24 mouse cellular contexts compared by ENCODE assay signal in genomic region chr10:95471186-95471585, GRCm38 (mm10). TPM values are rescaled to one million over a fixed set of nuclear protein-coding genes. Genes with fewer than 3 reads are reported as not detected.
DNase-seq lines count a peak whose midpoint lies in the region; ATAC-seq and TF ChIP-seq lines count a peak whose summit lies in the region.
"Had no signal": no experiment of that assay in that cellular context is flagged by ENCODE, and none has a peak within 500 bp of the region (broad histone marks: within the 10 kb centered on the region; RNA-seq: fewer than 3 reads in every experiment).

No protein-coding gene starts in this region.

- POLR2A ChIA-PET in Patski (lab: Charles Lee) = no interaction called here

- no peak overlapping the region for H3K4me3 ChIP-seq in heart, embryonic 12.5 days
- no peak overlapping the region for H3K4me3 ChIP-seq in midbrain, embryonic 13.5 days (replicated peaks)
- no peak overlapping the region for H3K4me3 ChIP-seq in midbrain, embryonic 16.5 days (ENCODE audit: low read depth, low read length)
- no peak overlapping the region for H3K4me3 ChIP-seq in lung, adult 2 months (replicated peaks; ENCODE audit: extremely low read depth, low read depth, low read length)
- H3K4me3 ChIP-seq: embryonic facial prominence, embryonic 13.5 days; embryonic facial prominence, embryonic 15.5 days; erythroblast, embryonic 14.5 days; forebrain, embryonic 10.5 days; forebrain, embryonic 12.5 days had no signal

- no peak for TF ChIP-seq POLR2A in lung, adult 2 months (IDR thresholded peaks at IDR 0.05; ENCODE audit: borderline replicate concordance, extremely low read depth, low read depth, low read length)

- CTCF ChIA-PET in Patski (lab: Charles Lee) = interaction anchor here (0.8 to 9.0 kb wide), 3 partner anchors 10 to 479 kb away, joined by 3 to 87 read pairs (median 3); no protein-coding TSS in a partner anchor

- DNase-seq in heart, adult 11 months = peak; percentile 29
- DNase-seq in 416B (ENCODE audit: low read depth) = peak; percentile 83
- DNase-seq in Patski (ENCODE audit: low read depth, low spot score) = peak; percentile 71
- DNase-seq in lung, adult 2 months = no peak
- DNase-seq: adrenal gland, adult 8-10 months; adrenal gland, postnatal 14 days; adrenal gland, postnatal 36 days; cerebellum, adult 11 months; cerebellum, adult 18-20 months; cerebellum, adult 8-10 months; cerebellum, adult 9-11 months; cerebellum, postnatal 14 days; cerebellum, postnatal 36 days; embryo, embryonic 11 days had no signal

- no peaks in the 10 kb centered on the region for H3K27me3 ChIP-seq in heart, embryonic 12.5 days (replicated peaks)
- no peaks in the 10 kb centered on the region for H3K27me3 ChIP-seq in Patski
- no peaks in the 10 kb centered on the region for H3K27me3 ChIP-seq in midbrain, embryonic 13.5 days
- no peaks in the 10 kb centered on the region for H3K27me3 ChIP-seq in midbrain, embryonic 16.5 days (ENCODE audit: control insufficient read depth, insufficient read depth, low read depth, low read length)
- H3K27me3 ChIP-seq: embryonic facial prominence, embryonic 13.5 days; embryonic facial prominence, embryonic 15.5 days; forebrain, embryonic 12.5 days had no signal

- TF ChIP-seq CTCF in Patski (IDR thresholded peaks at IDR 0.05) = no peak
- TF ChIP-seq CTCF in lung, adult 2 months (IDR thresholded peaks at IDR 0.05; ENCODE audit: insufficient read depth, low read length) = no peak

- H3K4me1 ChIP-seq in heart, embryonic 12.5 days (replicated peaks) = 0 out of 2 replicates have a peak, but pooled peaks cover 3% of the 10 kb centered on the region
- no peaks in the 10 kb centered on the region for H3K4me1 ChIP-seq in midbrain, embryonic 13.5 days (replicated peaks)
- 0 out of 2 replicates have a peak, but pooled peaks cover 2% of the 10 kb centered on the region for H3K4me1 ChIP-seq in midbrain, embryonic 16.5 days (ENCODE audit: control insufficient read depth, insufficient read depth, low read length)
- no peaks in the 10 kb centered on the region for H3K4me1 ChIP-seq in lung, adult 2 months (ENCODE audit: control insufficient read depth, insufficient read depth, low read length)
- H3K4me1 ChIP-seq: embryonic facial prominence, embryonic 13.5 days; embryonic facial prominence, embryonic 15.5 days; forebrain, embryonic 12.5 days had no signal

- WGBS in heart, embryonic 12.5 days = 77% methylated on average over 3 of the region's 3 CpGs
- 91% methylated on average over 3 of the region's 3 CpGs for WGBS in midbrain, embryonic 13.5 days
- WGBS in midbrain, embryonic 16.5 days = 94% methylated on average over 3 of the region's 3 CpGs
- WGBS in lung, adult 2 months = 81% methylated on average over 3 of the region's 3 CpGs

- no peaks in the 10 kb centered on the region for H3K9me3 ChIP-seq in heart, embryonic 12.5 days (replicated peaks)
- H3K9me3 ChIP-seq in midbrain, embryonic 13.5 days = no peaks in the 10 kb centered on the region
- no peaks in the 10 kb centered on the region for H3K9me3 ChIP-seq in midbrain, embryonic 16.5 days (replicated peaks; ENCODE audit: control insufficient read depth, low read length, poor library complexity, severe bottlenecking)
- H3K9me3 ChIP-seq: embryonic facial prominence, embryonic 13.5 days; embryonic facial prominence, embryonic 15.5 days; forebrain, embryonic 10.5 days; forebrain, embryonic 12.5 days had no signal

- no peak overlapping the region for H3K27ac ChIP-seq in heart, embryonic 12.5 days (ENCODE audit: poor library complexity, severe bottlenecking)
- H3K27ac ChIP-seq in midbrain, embryonic 13.5 days = no peak overlapping the region
- H3K27ac ChIP-seq in midbrain, embryonic 16.5 days (ENCODE audit: low read length) = no peak overlapping the region
- H3K27ac ChIP-seq: embryonic facial prominence, embryonic 13.5 days; embryonic facial prominence, embryonic 15.5 days; forebrain, embryonic 10.5 days; forebrain, embryonic 12.5 days had no signal

- no peak overlapping the region for H3K9ac ChIP-seq in heart, embryonic 12.5 days
- H3K9ac ChIP-seq in midbrain, embryonic 13.5 days (replicated peaks) = no peak overlapping the region
- H3K9ac ChIP-seq in midbrain, embryonic 16.5 days (ENCODE audit: low read depth, low read length) = no peak overlapping the region
- H3K9ac ChIP-seq: embryonic facial prominence, embryonic 13.5 days; embryonic facial prominence, embryonic 15.5 days; forebrain, embryonic 12.5 days had no signal

- in situ Hi-C loops in Patski (cut with MboI; ENCODE audit: low pct_unique_long_range_greater_than_20kb) = loop anchor here (10.0 kb wide), 2 partner anchors 56 to 296 kb away; partner anchors contain the start of gene Socs2

- no peak overlapping the region for H3K4me2 ChIP-seq in heart, embryonic 12.5 days
- H3K4me2 ChIP-seq in midbrain, embryonic 13.5 days (replicated peaks) = no peak overlapping the region
- H3K4me2 ChIP-seq in midbrain, embryonic 16.5 days (ENCODE audit: low read length) = no peak overlapping the region
- H3K4me2 ChIP-seq: embryonic facial prominence, embryonic 13.5 days; embryonic facial prominence, embryonic 15.5 days; forebrain, embryonic 12.5 days had no signal

- no peaks in the 10 kb centered on the region for H3K36me3 ChIP-seq in heart, embryonic 12.5 days
- no peaks in the 10 kb centered on the region for H3K36me3 ChIP-seq in midbrain, embryonic 13.5 days
- H3K36me3 ChIP-seq in midbrain, embryonic 16.5 days (ENCODE audit: control insufficient read depth, insufficient read depth, low read length) = no peaks in the 10 kb centered on the region
- H3K36me3 ChIP-seq: embryonic facial prominence, embryonic 13.5 days; embryonic facial prominence, embryonic 15.5 days; forebrain, embryonic 10.5 days; forebrain, embryonic 12.5 days had no signal

- ATAC-seq in heart, embryonic 12.5 days (ENCODE audit: insufficient number of reproducible peaks, low FRiP score) = no peak
- ATAC-seq in Patski = peak; percentile 87
- no peak for ATAC-seq in midbrain, embryonic 13.5 days
- ATAC-seq in midbrain, embryonic 16.5 days = no peak
- ATAC-seq: forebrain, embryonic 14.5 days; forebrain, embryonic 16.5 days had no signal

RNA-seq across cellular contexts. Expression of gene Mrpl42, which starts 30.6 kb away (rescaled TPM):
- 519 and 526 TPM in 2 replicates for polyA plus RNA-seq in heart, embryonic 12.5 days (2016; fragmentation: Nextera tagmentation; extraction: Ambion mirVana)
- polyA plus RNA-seq in Patski (2021) = 198 TPM
- 260 and 269 TPM in 2 replicates for polyA plus RNA-seq in midbrain, embryonic 13.5 days (2015; fragmentation: Nextera tagmentation; extraction: Ambion mirVana)
- 237 and 240 TPM in 2 replicates for polyA plus RNA-seq in midbrain, embryonic 16.5 days (2015; fragmentation: Nextera tagmentation; extraction: Ambion mirVana)
- polyA plus RNA-seq in lung, adult 2 months (2012; rRNA removed) = 39.3 and 80.6 TPM in 2 replicates

RNA-seq across cellular contexts. Expression of gene Ube2n, which starts 43.8 kb away (rescaled TPM):
- polyA plus RNA-seq in heart, embryonic 12.5 days (2016; fragmentation: Nextera tagmentation; extraction: Ambion mirVana) = 266 and 274 TPM in 2 replicates
- 132 TPM for polyA plus RNA-seq in Patski (2021)
- 431 and 436 TPM in 2 replicates for polyA plus RNA-seq in midbrain, embryonic 13.5 days (2015; fragmentation: Nextera tagmentation; extraction: Ambion mirVana)
- polyA plus RNA-seq in midbrain, embryonic 16.5 days (2015; fragmentation: Nextera tagmentation; extraction: Ambion mirVana) = 372 and 373 TPM in 2 replicates
- 25.5 and 41.1 TPM in 2 replicates for polyA plus RNA-seq in lung, adult 2 months (2012; rRNA removed)

RNA-seq across cellular contexts. Expression of gene Socs2, which starts 54.2 kb away (rescaled TPM):
- 47.7 and 49.0 TPM in 2 replicates for polyA plus RNA-seq in heart, embryonic 12.5 days (2016; fragmentation: Nextera tagmentation; extraction: Ambion mirVana)
- polyA plus RNA-seq in Patski (2021) = 42.7 TPM
- 88.9 and 96.5 TPM in 2 replicates for polyA plus RNA-seq in midbrain, embryonic 13.5 days (2015; fragmentation: Nextera tagmentation; extraction: Ambion mirVana)
- polyA plus RNA-seq in midbrain, embryonic 16.5 days (2015; fragmentation: Nextera tagmentation; extraction: Ambion mirVana) = 122 and 131 TPM in 2 replicates
- polyA plus RNA-seq in lung, adult 2 months (2012; rRNA removed) = 83.1 and 140 TPM in 2 replicates
